Mouse (Mus musculus) right cerebral cortex, adult 18-20 months (tissue): ENCODE measurements around the gene Gm21974.
A peak's percentile ranks its signal among the peaks of the same experiment; 100 is the strongest.
"Not testable (repeated sequence)": the region's sequence is repeated elsewhere in the genome, so short reads cannot be mapped to it uniquely, and the experiment has no call there.

Experiments used
- DNase-seq: peaks from one replicate; pipeline ENCODE4 v3.0.0; 2022; ENCODE audit warnings: mixed read lengths

Gm21974 gene

GRCm38 (mm10) chr7:127875627-127876001 is 19.6 kb downstream of the Gm21974 start:
- peak; percentile 95 for DNase-seq

DNA sequence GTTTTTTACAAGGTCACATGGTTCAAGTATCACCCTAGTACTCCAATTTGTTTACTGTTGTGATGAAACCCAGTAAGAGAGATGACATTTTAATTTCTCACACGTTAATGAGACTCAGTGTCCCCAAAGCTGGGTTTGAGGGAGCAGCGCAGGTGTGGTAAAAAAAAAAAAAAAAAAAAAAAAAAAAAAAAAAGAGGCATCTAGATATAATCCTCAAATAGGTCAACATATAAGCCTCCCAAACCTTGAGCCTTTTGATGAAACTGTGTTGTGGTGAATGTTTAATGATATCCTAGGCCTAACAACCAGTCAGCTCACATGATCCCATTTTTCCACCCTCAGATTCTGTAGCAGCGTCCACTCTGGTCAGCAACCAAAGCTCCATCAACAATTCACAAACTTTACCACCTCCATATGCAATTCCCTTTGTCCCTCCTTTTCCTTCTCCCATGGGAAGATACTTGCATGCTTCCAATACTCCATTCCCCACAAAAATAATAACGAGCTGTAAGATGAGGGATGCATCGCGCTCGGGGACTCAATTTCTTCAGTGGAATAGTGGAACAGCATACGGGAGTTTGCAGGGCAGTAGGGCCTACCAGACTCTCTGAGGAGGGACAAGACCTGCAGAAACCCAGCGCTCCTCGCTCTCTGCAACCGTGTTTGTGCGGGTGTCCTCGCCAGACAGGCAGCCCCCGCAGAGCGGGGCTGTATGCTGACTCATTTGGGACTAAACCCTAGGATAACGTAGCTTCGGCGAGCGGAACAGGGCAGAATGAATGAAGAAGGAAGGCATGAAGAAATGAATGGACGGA is 20.2 kb downstream of the Gm21974 start:
- DNase-seq = no peak

DNA sequence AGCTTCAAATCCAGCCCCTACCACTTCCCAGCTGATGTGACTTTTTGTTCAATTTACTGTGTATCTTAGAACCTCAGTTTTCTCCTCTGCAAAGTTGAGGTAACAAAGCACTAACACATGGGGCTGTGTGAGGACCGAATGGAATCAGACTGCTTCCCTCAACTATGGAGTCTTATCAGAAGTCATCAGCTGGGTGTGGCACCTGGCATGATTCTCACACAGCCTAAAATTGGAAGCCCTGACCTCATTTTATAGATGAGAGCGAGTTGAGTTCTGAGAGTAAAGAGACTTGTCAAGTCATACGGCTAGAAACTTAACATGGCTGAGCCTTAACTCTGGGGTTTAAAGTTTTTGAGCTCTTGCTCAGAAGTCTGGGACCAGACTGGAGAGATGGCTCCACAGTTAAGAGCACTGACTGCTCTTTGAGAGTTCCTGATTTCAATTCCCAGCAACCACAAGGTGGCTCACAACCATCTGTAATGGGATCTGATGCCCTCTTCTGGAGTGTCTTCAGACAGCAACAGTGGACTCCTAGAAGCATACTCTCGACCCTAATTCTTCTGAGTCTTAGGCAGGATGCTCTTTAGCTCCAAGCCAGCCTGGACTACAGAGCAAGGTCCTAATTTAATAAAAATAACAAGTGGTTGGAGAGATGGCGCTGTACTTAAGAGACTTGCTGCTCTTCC is 25.0 kb downstream of the Gm21974 start:
- no peak for DNase-seq

DNA sequence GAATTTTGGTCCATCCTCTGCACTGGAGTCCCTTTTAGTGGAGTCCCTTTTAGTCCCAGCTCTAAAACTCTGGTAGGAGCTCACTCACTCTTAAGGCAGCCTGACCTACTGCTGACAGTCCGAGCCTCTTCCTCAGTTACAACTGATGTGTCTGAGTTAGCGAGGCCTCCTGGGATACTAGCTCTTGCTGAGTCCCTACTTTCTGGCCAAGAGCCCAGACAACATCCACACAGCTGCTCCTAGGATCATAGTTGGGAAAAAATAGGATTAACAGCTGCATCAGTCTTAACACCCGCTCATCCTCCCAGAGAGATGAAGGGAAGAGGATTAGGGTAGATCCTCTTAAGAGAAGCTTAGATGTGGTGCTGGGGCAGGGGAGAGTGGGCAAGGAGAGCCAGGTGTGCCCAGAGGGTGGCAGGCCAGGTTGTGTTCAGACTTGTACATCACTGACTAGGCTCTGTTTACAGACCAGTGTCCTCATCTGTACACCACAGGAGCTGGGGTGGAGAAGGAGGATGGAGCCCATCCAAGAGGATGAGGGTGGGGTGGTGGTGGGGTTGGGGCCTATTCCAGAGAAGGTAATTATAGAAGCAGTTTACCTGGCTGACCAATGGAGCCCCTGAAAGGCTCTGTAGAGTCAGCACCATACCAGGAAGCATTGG is 26.0 kb downstream of the Gm21974 start:
- peak; percentile 61 for DNase-seq

GRCm38 (mm10) chr7:127867641-127868040 is 27.6 kb downstream of the Gm21974 start:
- DNase-seq = no peak

DNA sequence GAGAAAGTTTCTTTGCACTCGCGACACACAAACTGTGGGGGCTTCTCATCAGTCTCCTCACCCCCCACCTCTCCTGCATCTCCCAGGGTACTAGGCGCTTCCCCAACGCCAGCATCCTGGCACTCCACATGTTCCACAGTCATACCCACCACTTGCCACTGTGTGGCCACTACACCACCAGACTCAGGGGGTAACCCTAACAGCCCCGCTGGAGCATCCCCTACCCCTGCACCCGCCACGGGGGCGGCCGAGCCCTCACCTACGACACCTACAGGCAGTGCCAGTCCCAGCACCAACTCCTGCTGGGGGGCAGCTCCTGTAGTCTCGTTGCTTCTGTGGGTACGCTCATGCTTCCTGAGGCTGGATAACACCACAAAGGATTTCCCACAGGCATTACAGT is 28.8 kb downstream of the Gm21974 start:
- no peak for DNase-seq

GRCm38 (mm10) chr7:127858258-127858657 is 37.0 kb downstream of the Gm21974 start:
- DNase-seq = no peak

- no peak for DNase-seq
Observed at GRCm38 (mm10) chr7:127850906-127851305, 44.3 kb downstream of the Gm21974 start.

- DNase-seq = no peak
Observed at GRCm38 (mm10) chr7:127849973-127850875, 45.0 kb downstream of the Gm21974 start.

- DNase-seq = peak; percentile 86
Observed at GRCm38 (mm10) chr7:127842001-127842718, 53.1 kb downstream of the Gm21974 start.

GRCm38 (mm10) chr7:127841340-127842000 is 53.8 kb downstream of the Gm21974 start:
- DNase-seq = peak; percentile 98

- DNase-seq = peak; percentile 89
Observed at GRCm38 (mm10) chr7:127840886-127841285, 54.4 kb downstream of the Gm21974 start.

GRCm38 (mm10) chr7:127840031-127840430 is 55.2 kb downstream of the Gm21974 start:
- DNase-seq = not testable (repeated sequence)

DNA sequence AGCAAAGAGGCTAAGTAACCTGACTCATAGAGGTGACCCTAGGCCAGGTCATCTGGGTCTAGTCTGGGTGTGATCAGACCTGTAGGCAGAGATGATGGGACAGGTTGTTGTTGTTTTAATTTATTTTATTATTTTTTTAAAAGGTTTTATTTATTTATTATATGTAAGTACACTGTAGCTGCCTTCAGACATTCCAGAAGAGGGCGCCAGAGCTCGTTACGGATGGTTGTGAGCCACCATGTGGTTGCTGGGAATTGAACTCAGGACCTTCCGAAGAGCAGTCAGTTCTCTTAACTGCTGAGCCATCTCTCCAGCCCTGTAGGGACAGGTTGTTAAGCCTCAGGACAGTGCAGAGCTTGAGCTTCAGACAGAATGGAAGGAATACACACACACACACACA is 57.4 kb downstream of the Gm21974 start:
- not testable (repeated sequence) for DNase-seq

- DNase-seq = no peak
Observed at GRCm38 (mm10) chr7:127837473-127837872, 57.8 kb downstream of the Gm21974 start.
